Mouse (Mus musculus) forebrain, embryonic 11.5 days (tissue): Measurements from ENCODE around the gene Kcnj6. TPM values are rescaled to one million over a fixed set of nuclear protein-coding genes. Genes with fewer than 3 reads are reported as not detected.

ENCODE experiments used
- ATAC-seq: fragments of 200-750 bp; cut with Nextera tagmentation; replicated peaks from 2 replicates; pipeline ENCODE4 v1.8.0; 2017; ENCODE audit warnings: moderate TSS enrichment; ENCODE audit not compliant: low FRiP score
- DNase-seq: peaks from one replicate; pipeline ENCODE4 v3.0.0-alpha.2; 2017; ENCODE audit warnings: low spot score
- H3K27ac ChIP-seq: fragments of 300-500 bp; sonication (generic); 2 replicates; pipeline ENCODE4 v1.5.1; 2014; ENCODE audit warnings: low read depth, low read length
- H3K27me3 ChIP-seq: fragments of 300-500 bp; sonication (generic); 2 replicates; pipeline ENCODE4 v1.6.1; 2014; ENCODE audit warnings: mild to moderate bottlenecking, low read length, mixed read lengths; ENCODE audit not compliant: control insufficient read depth, insufficient read depth
- H3K36me3 ChIP-seq: fragments of 300-500 bp; sonication (generic); 2 replicates; pipeline ENCODE4 v1.6.1; 2014; ENCODE audit warnings: mild to moderate bottlenecking, low read length, moderate library complexity, mixed read lengths; ENCODE audit not compliant: control insufficient read depth, insufficient read depth
- H3K4me1 ChIP-seq: fragments of 300-500 bp; sonication (generic); replicated peaks from 2 replicates; pipeline ENCODE4 v1.6.1; 2014; ENCODE audit warnings: low read length, mixed read lengths; ENCODE audit not compliant: control insufficient read depth, insufficient read depth
- H3K4me2 ChIP-seq: fragments of 300-500 bp; sonication (generic); 2 replicates; pipeline ENCODE4 v1.6.1; 2014; ENCODE audit warnings: low read depth, mild to moderate bottlenecking, low read length, moderate library complexity, mixed read lengths; ENCODE audit not compliant: severe bottlenecking
- H3K4me3 ChIP-seq: fragments of 300-500 bp; sonication (generic); 2 replicates; pipeline ENCODE4 v1.5.1; 2014; ENCODE audit warnings: low read depth, low read length
- H3K9ac ChIP-seq: fragments of 300-500 bp; sonication (generic); 2 replicates; pipeline ENCODE4 v1.6.1; 2014; ENCODE audit warnings: low read length
- H3K9me3 ChIP-seq: fragments of 300-500 bp; sonication (generic); 2 replicates; pipeline ENCODE4 v1.6.1; 2016; ENCODE audit warnings: low read length, mixed read lengths; ENCODE audit not compliant: control insufficient read depth
- WGBS: fragments of 180-500 bp; shearing (Covaris S2); extraction: QIAGEN DNeasy Blood & Tissue Kit; methylation state at CpG from one replicate; pipeline ENCODE4 v1.1.7; 2014; 5-methylcytosine and 5-hydroxymethylcytosine counted together
- polyA plus RNA-seq: library from polyadenylated mRNA; unstranded; fragments of >200 nt; fragmentation: Nextera tagmentation; extraction: Ambion mirVana; gene quantifications from 2 replicates; pipeline ENCODE4 v1.2.1, GENCODE M21; 2014

Kcnj6 gene
- polyA plus RNA-seq, 1 experiment from 2014 or later = 0.27 TPM

DNA sequence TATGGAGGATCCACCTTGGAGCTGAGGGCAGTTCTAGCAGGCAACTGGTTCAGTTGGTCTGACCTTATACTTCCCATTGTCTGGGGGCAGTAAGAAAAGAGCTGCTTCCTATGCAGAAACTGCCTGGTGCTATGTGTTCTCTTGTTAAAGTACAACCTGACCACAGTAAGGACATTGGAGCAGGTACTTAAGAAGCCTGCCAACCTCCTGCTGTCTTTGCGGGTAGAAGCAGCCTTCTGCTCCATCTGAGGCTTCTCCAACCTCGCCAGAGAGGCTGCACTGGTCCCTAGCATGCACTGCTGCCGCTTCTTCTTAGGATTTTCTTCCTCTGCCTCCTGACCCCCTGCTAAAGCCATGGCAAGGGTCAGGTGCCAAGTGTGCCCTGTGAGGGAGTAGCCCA lies 113.6 kb downstream of the Kcnj6 start:
- no peak overlapping the region for H3K27ac ChIP-seq
- H3K4me3 ChIP-seq = no peak overlapping the region
- ATAC-seq (no peak), DNase-seq (no peak)
- H3K36me3 ChIP-seq = no peaks in the 10 kb centered on the region
- no peaks in the 10 kb centered on the region for H3K27me3 ChIP-seq
- H3K4me1 ChIP-seq = no peaks in the 10 kb centered on the region
- H3K9ac ChIP-seq = no peak overlapping the region
- WGBS = 76% methylated on average over 3 of the region's 3 CpGs
- no peaks in the 10 kb centered on the region for H3K9me3 ChIP-seq
- no peak overlapping the region for H3K4me2 ChIP-seq

GRCm38 (mm10) chr16:94883196-94883595 lies 114.3 kb downstream of the Kcnj6 start:
- no peaks in the 10 kb centered on the region for H3K9me3 ChIP-seq
- H3K9ac ChIP-seq = no peak overlapping the region
- ATAC-seq (no peak), DNase-seq (no peak)
- no peak overlapping the region for H3K4me2 ChIP-seq
- no peaks in the 10 kb centered on the region for H3K27me3 ChIP-seq
- 91% methylated on average over 8 of the region's 8 CpGs for WGBS
- no peak overlapping the region for H3K4me3 ChIP-seq
- H3K36me3 ChIP-seq = no peaks in the 10 kb centered on the region
- H3K27ac ChIP-seq = no peak overlapping the region
- H3K4me1 ChIP-seq = no peaks in the 10 kb centered on the region

DNA sequence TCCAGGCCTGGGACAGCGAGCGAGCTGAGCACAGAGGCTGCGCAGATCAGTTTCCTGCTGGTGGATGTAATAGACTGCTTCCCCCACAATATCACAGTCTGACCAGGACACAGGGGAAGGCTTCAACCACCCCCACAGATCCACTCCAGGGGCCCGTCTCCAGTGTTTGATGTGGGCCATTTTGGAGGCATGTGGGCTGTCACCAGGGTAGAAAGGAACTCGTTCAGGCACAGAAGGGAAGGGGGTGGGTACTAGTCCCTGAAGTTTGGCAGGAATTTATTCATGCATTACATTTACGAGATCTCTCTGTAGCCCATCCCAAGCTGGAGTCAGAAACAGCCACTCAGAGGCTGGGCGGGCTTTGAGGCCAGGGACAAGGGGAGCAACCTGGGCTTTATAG lies 115.4 kb downstream of the Kcnj6 start:
- WGBS = 69% methylated on average over 7 of the region's 7 CpGs
- no peak overlapping the region for H3K4me3 ChIP-seq
- no peaks in the 10 kb centered on the region for H3K27me3 ChIP-seq

DNA sequence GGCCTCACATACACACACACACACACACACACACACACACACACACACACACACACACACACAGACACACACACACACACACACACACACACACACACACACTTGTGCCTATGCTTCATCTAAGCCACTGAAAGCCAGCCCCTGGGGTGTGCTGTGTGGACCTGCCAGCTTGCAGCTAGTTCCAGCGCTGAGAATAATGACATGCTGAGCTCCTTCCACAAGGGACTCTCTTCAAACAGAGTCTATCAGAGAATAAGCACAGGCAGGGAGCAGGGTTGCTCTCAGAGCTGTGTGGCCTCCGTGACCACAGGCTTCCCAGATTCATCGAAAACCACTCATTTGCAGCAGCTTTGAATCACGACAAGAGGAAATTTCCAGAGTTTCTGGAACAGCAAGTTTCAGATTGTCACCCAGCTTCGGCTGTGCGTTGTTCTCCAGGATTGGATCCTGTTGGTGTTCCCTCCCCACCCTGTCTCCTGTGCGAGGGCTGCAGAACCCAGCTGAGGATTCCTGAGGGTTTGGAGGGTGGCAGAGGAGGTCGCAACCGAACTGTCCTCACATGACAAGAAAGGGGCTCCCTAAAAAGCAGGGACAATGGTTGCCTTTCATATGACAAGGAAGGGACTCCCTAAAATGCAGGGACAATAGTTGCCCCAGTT lies 124.8 kb downstream of the Kcnj6 start:
- ATAC-seq (no peak), DNase-seq (no peak)
- WGBS = 32% methylated on average over 9 of the region's 9 CpGs
- H3K9me3 ChIP-seq = no peaks in the 10 kb centered on the region
- no peaks in the 10 kb centered on the region for H3K27me3 ChIP-seq
- no peaks in the 10 kb centered on the region for H3K36me3 ChIP-seq
- no peak overlapping the region for H3K4me3 ChIP-seq
- no peak overlapping the region for H3K4me2 ChIP-seq
- H3K9ac ChIP-seq = no peak overlapping the region
- H3K27ac ChIP-seq = no peak overlapping the region
- H3K4me1 ChIP-seq = no peaks in the 10 kb centered on the region

More for the DNA sequence above, 115.4 kb downstream of the Kcnj6 start:
- Histone ChIP-seq H3K4me1 (no peaks in the 10 kb centered on the region), H3K9ac (no peak overlapping the region), H3K4me2 (no peak overlapping the region), H3K9me3 (no peaks in the 10 kb centered on the region), H3K27ac (no peak overlapping the region), H3K36me3 (no peaks in the 10 kb centered on the region)
- DNase-seq (no peak), ATAC-seq (no peak)

GRCm38 (mm10) chr16:94868354-94868753 lies 129.1 kb downstream of the Kcnj6 start:
- Histone ChIP-seq H3K4me2 (no peak overlapping the region), H3K9ac (no peak overlapping the region), H3K9me3 (no peaks in the 10 kb centered on the region), H3K36me3 (no peaks in the 10 kb centered on the region), H3K27me3 (no peaks in the 10 kb centered on the region), H3K27ac (no peak overlapping the region), H3K4me3 (no peak overlapping the region), H3K4me1 (no peaks in the 10 kb centered on the region; the same call in 1 of the 2 replicates)
- ATAC-seq (no peak), DNase-seq (no peak)
- WGBS = 84% methylated on average over 5 of the region's 5 CpGs

DNA sequence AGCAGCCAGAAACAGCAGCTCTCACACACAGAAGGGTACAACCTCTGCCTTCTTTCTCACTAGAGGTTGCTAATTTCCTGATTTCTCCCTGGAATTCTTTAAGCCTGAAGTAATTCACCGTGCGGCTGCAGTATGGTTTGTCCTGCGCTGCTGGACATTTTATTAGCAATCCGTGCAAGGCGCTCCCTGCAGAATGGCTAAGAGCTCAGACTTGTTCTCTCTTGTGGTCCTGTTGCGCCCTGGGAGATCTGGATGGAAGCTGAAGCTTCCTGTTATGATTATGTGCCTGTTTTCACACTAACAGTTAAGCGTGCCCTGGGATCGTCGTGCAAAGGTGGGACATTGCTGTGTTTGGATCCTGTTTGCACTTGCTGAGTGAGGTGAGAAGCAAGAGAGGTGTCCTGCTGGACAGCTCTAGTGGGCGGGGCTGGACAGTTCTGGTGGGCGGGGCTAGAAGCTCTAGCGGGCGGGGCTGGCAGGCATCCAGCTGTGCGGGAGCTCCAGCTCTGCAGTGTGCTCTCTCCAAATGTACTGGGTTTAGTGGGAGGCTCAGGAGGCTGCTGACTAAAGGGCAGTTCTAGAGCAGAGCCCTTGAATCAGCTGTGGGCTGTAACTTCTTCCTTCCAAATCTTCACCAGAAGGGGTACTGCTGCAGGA lies 131.1 kb downstream of the Kcnj6 start:
- H3K27me3 ChIP-seq = no peaks in the 10 kb centered on the region
- no peaks in the 10 kb centered on the region; the same call in 1 of the 2 replicates for H3K4me1 ChIP-seq
- no peak overlapping the region for H3K4me3 ChIP-seq
- no peaks in the 10 kb centered on the region for H3K9me3 ChIP-seq
- H3K9ac ChIP-seq = no peak overlapping the region
- DNase-seq (no peak), ATAC-seq (no peak)
- H3K36me3 ChIP-seq = no peaks in the 10 kb centered on the region
- H3K4me2 ChIP-seq = no peak overlapping the region
- no peak overlapping the region for H3K27ac ChIP-seq
- WGBS = 55% methylated on average over 14 of the region's 14 CpGs

DNA sequence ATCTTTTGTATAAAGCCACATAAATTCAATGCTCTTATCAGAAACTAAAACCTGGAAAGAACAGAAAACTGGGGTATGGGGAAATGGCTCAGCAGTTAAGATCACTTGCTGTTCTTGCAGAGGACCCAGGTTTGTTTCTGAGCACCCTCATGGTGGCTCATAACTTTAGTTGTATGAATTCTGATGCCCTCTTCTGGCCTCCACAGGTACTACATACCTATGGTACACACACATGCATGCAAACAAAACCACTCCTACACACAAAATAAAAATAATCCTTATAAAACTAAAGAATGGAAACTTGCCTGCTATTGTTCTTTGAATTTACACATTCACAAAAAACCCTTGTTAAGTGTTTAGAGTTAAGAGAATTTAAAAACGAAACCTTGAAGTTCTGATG lies 131.7 kb downstream of the Kcnj6 start:
- ATAC-seq (no peak), DNase-seq (no peak)
- Histone ChIP-seq H3K9me3 (no peaks in the 10 kb centered on the region), H3K27me3 (no peaks in the 10 kb centered on the region), H3K4me2 (no peak overlapping the region), H3K4me3 (no peak overlapping the region), H3K36me3 (no peaks in the 10 kb centered on the region), H3K9ac (no peak overlapping the region), H3K4me1 (no peaks in the 10 kb centered on the region; the same call in 1 of the 2 replicates), H3K27ac (no peak overlapping the region)
- 88% methylated on average over 1 of the region's 1 CpGs for WGBS

DNA sequence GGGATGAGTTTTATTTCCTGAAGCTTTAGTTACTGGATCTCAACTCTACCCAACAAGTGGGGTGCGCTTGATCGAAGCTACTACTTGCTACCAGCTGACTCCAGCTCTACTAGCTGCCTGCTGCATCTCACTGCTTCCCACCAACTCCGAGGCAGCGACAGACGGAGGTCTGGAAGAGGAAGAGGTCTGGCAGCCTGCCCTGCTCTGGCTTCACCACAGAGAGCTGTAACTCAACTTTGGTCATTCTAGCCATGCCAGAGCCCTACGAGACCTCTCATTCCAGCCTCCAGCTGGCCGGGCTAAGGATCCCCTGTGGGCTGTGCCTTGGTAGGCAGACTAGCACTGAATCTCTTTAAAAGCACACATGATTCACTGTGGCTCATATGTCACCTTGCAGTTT lies 132.4 kb downstream of the Kcnj6 start:
- H3K36me3 ChIP-seq = no peaks in the 10 kb centered on the region
- no peaks in the 10 kb centered on the region; the same call in 1 of the 2 replicates for H3K4me1 ChIP-seq
- ATAC-seq (no peak), DNase-seq (no peak)
- H3K27ac ChIP-seq = no peak overlapping the region
- H3K27me3 ChIP-seq = no peaks in the 10 kb centered on the region
- no peaks in the 10 kb centered on the region for H3K9me3 ChIP-seq
- 89% methylated on average over 7 of the region's 7 CpGs for WGBS
- H3K4me3 ChIP-seq = no peak overlapping the region
- no peak overlapping the region for H3K4me2 ChIP-seq
- H3K9ac ChIP-seq = no peak overlapping the region

GRCm38 (mm10) chr16:94863475-94863874 lies 134.0 kb downstream of the Kcnj6 start:
- Histone ChIP-seq H3K4me2 (no peak overlapping the region), H3K9me3 (no peaks in the 10 kb centered on the region), H3K9ac (no peak overlapping the region), H3K4me3 (no peak overlapping the region), H3K27me3 (no peaks in the 10 kb centered on the region), H3K4me1 (no peaks in the 10 kb centered on the region; the same call in 1 of the 2 replicates), H3K36me3 (no peaks in the 10 kb centered on the region), H3K27ac (no peak overlapping the region)
- WGBS = 88% methylated on average over 5 of the region's 5 CpGs
- DNase-seq = no peak
- no peak for ATAC-seq
